Mouse (Mus musculus) liver, embryonic 14.5 days (tissue): Measurements from ENCODE around the gene D430019H16Rik. TPM values are rescaled to one million over a fixed set of nuclear protein-coding genes. Genes with fewer than 3 reads are reported as not detected.

ENCODE experiments used
- ATAC-seq: fragments of 200-750 bp; cut with Nextera tagmentation; 2 replicates; pipeline ENCODE4 v1.8.0; 2017; ENCODE audit warnings: moderate number of reproducible peaks, mild to moderate bottlenecking, moderate library complexity; ENCODE audit not compliant: insufficient read depth
- DNase-seq, 3 experiments: peaks; one replicate each; pipeline ENCODE4 v3.0.0-alpha.2; 2012 to 2013; ENCODE audit warnings: low read depth in 3 of 3, low spot score in 3 of 3
- H3K27ac ChIP-seq: fragments of 300-500 bp; sonication (generic); 2 replicates; pipeline ENCODE4 v1.5.1; 2014; ENCODE audit warnings: moderate library complexity, mild to moderate bottlenecking, control low read depth, inconsistent platforms
- H3K27me3 ChIP-seq: fragments of 300-500 bp; sonication (generic); 2 replicates; pipeline ENCODE4 v1.6.1; 2014; ENCODE audit warnings: mild to moderate bottlenecking, low read length, moderate library complexity; ENCODE audit not compliant: control insufficient read depth, insufficient read depth
- H3K36me3 ChIP-seq: fragments of 300-500 bp; sonication (generic); replicated peaks from 2 replicates; pipeline ENCODE4 v1.6.1; 2014; ENCODE audit warnings: low read depth; ENCODE audit not compliant: control insufficient read depth, insufficient read depth
- H3K4me1 ChIP-seq, 2 experiments: fragments of 200-500 bp in 1 of 2; fragments of 300-500 bp in 1 of 2; sonication (generic) in 1 of 2; replicated peaks; 2 replicates each; pipeline ENCODE4 v1.6.1; 2012 to 2014; ENCODE audit warnings: antibody characterized with exemption in 1 of 2, inconsistent platforms in 1 of 2, low read length in 1 of 2; ENCODE audit not compliant: control insufficient read depth in 2 of 2, insufficient read depth in 2 of 2
- H3K4me2 ChIP-seq: fragments of 300-500 bp; sonication (generic); 2 replicates; pipeline ENCODE4 v1.6.1; 2014; ENCODE audit warnings: low read depth, mild to moderate bottlenecking, control low read depth, moderate library complexity
- H3K4me3 ChIP-seq, 2 experiments: fragments of 200-500 bp in 1 of 2; fragments of 300-500 bp in 1 of 2; sonication (generic) in 1 of 2; 2 replicates each; pipeline ENCODE4 v1.5.1; 2012 to 2014; ENCODE audit warnings: low read depth in 2 of 2, low read length in 2 of 2, mild to moderate bottlenecking in 2 of 2, control low read depth in 1 of 2, inconsistent platforms in 1 of 2, moderate library complexity in 1 of 2; ENCODE audit not compliant: insufficient read depth in 1 of 2
- H3K9ac ChIP-seq: fragments of 300-500 bp; sonication (generic); replicated peaks from 2 replicates; pipeline ENCODE4 v1.6.1; 2014; ENCODE audit warnings: mild to moderate bottlenecking, control low read depth, moderate library complexity
- H3K9me3 ChIP-seq: fragments of 300-500 bp; sonication (generic); 2 replicates; pipeline ENCODE4 v1.6.1; 2016; ENCODE audit warnings: low read length, mixed read lengths; ENCODE audit not compliant: control insufficient read depth
- CTCF ChIP-seq: IDR thresholded peaks from 2 replicates; pipeline ENCODE4 v1.5.1; 2016; ENCODE audit warnings: antibody characterized with exemption, low read depth, control low read depth
- EP300 ChIP-seq: IDR thresholded peaks from 2 replicates; pipeline ENCODE4 v1.6.1; 2016; ENCODE audit warnings: antibody characterized with exemption, low read depth
- WGBS: fragments of 180-500 bp; shearing (Covaris S2); extraction: QIAGEN DNeasy Blood & Tissue Kit; methylation state at CpG from one replicate; pipeline ENCODE4 v1.1.7; 2014; ENCODE audit not compliant: insufficient replicate concordance; 5-methylcytosine and 5-hydroxymethylcytosine counted together
- polyA plus RNA-seq, 2 experiments: library from polyadenylated mRNA; depleted of rRNA in 1 of 2; stranded (reverse) in 1 of 2; unstranded in 1 of 2; fragments of >200 nt; fragmentation: Nextera tagmentation in 1 of 2; extraction: Ambion mirVana in 1 of 2; gene quantifications; 2 replicates each; pipeline versions ENCODE4 v1.2.1 to v1.2.3; 2012 to 2014

Gene D430019H16Rik
- polyA plus RNA-seq, 2 experiments: 0.03 to 0.23 TPM

GRCm38 (mm10) chr12:105542513-105542912 is 88.9 kb downstream of the D430019H16Rik start:
- TF ChIP-seq EP300 (no peak), CTCF (no peak)
- Histone ChIP-seq H3K4me1 (no peaks in the 10 kb centered on the region), H3K9me3 (no peaks in the 10 kb centered on the region), H3K27ac (no peak overlapping the region), H3K9ac (no peak overlapping the region), H3K36me3 (no peaks in the 10 kb centered on the region), H3K4me3 (no peak overlapping the region), H3K27me3 (no peaks in the 10 kb centered on the region), H3K4me2 (no peak overlapping the region)
- 50% methylated on average over 3 of the region's 3 CpGs for WGBS
- ATAC-seq: no peak
- DNase-seq: no peak

Other genes with a start within 250 kb of the D430019H16Rik start
- gene Tcl1, start 231.1 kb upstream of the D430019H16Rik start, polyA plus RNA-seq (2012; rRNA removed): not detected in 2 replicates
- not detected in 2 replicates for gene Tcl1, start 231.1 kb upstream of the D430019H16Rik start, polyA plus RNA-seq (2014; fragmentation: Nextera tagmentation; extraction: Ambion mirVana)
- not detected in 2 replicates for gene Tunar, start 120.0 kb upstream of the D430019H16Rik start, polyA plus RNA-seq (2012; rRNA removed)
- not detected in 2 replicates for gene Tunar, start 120.0 kb upstream of the D430019H16Rik start, polyA plus RNA-seq (2014; fragmentation: Nextera tagmentation; extraction: Ambion mirVana)
- gene Bdkrb2, start 109.4 kb downstream of the D430019H16Rik start, polyA plus RNA-seq (2012; rRNA removed): 0.01 TPM in 1 of 2 replicates, not detected in the other
- not detected in 2 replicates for gene Bdkrb2, start 109.4 kb downstream of the D430019H16Rik start, polyA plus RNA-seq (2014; fragmentation: Nextera tagmentation; extraction: Ambion mirVana)
- not detected in 2 replicates for gene Bdkrb1, start 149.2 kb downstream of the D430019H16Rik start, polyA plus RNA-seq (2012; rRNA removed)
- gene Bdkrb1, start 149.2 kb downstream of the D430019H16Rik start, polyA plus RNA-seq (2014; fragmentation: Nextera tagmentation; extraction: Ambion mirVana): not detected in 2 replicates
- 4.2 and 5.1 TPM in 2 replicates for gene Gskip, start 231.0 kb downstream of the D430019H16Rik start, polyA plus RNA-seq (2012; rRNA removed)
- gene Gskip, start 231.0 kb downstream of the D430019H16Rik start, polyA plus RNA-seq (2014; fragmentation: Nextera tagmentation; extraction: Ambion mirVana): 12.0 and 13.7 TPM in 2 replicates
- gene Atg2b, start 231.4 kb downstream of the D430019H16Rik start, polyA plus RNA-seq (2012; rRNA removed): 9.6 and 13.3 TPM in 2 replicates
- gene Atg2b, start 231.4 kb downstream of the D430019H16Rik start, polyA plus RNA-seq (2014; fragmentation: Nextera tagmentation; extraction: Ambion mirVana): 6.6 and 7.1 TPM in 2 replicates